Mouse (Mus musculus) layer of hippocampus, adult 8-10 months (tissue): ENCODE measurements at regions not wholly inside any gene's neighbourhood (a gene's known extent, or its start where the extent isn't known, plus 50 kb on each side); places are given as distances from the start of the nearest gene placed in this dataset.

Experiments
- DNase-seq, 2 experiments: peaks; one replicate each; pipeline ENCODE4 v3.0.0; 2022; ENCODE audit warnings: low spot score in 2 of 2

DNA sequence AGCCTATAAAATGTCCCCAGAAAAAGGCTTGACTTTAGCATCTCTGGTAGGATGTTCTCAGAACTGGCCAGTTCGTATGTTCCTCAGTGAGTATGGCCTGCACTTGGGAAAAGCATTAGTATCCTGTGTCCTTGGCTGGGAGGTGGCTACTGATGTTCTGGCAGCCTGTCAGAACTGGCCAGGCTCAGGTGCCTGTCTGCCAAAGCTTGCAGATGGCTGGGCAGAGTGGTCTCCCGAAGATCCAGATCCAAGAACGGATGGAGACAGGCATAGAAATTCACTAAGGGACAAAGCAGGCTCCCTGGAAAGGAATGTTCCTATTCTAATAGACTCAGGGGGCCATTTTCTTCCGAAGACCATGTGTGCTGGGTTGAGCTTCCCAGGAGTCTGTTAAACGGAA, 329.6 kb downstream of the Cxcl12 start:
- no peak for DNase-seq

DNA sequence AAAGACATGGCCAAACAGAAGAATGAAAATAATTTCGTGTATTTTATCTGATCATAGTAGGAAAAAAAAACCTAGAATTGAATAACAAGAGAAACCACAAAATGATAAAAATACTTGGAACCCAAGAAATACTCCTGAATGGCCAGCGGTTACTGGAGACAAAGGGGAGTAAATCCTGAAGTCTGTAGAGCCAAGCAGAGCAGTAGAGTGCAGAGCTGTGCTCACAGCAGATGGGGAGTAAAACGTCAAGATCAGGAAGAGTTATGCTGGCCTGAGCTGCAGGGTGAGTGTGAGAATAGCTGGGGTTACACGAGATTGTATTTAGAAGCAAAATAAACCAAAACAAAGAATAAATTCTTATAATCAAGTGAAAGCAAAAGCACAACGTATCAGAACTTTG, 334.0 kb downstream of the Cxcl12 start:
- DNase-seq: no peak

DNA sequence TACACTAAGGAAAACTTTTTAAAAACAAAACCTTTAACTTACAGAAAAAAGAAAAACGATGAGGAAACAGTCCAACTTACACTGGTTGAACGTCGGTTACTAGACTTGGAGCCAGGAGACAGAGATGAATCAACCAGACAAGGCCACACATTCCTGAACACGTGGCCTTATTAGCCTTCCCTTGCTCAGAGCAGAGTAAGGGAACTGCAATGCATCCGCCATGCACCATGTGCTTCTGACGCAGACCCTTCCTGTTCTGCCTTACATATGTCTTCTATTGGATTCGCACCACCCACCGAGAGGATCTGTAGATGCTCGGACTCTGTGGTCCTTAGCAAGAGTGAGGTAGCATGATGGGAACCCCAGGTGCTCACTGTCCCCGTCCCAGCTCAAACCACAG, 336.2 kb upstream of the Zfp637 start:
- no peak for DNase-seq

DNA sequence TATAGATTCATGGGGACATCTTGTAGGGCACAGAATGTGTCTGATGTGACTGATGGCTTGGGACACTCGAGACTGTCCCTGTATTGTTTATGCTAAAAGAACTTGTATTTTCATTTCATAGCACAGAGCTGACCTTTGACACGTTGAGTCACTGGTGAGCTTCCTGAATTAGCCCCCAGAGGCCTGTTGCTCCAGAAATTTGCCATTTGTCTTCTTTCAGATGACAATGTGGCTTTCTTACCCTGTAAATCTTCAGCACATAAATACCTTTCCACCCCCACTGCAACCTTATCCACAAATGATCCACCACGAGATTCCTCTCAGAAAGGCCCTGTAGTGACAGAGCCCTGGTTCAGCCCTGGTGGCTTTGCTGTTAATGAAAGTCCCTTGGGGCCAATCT, 335.5 kb upstream of the Zfp637 start:
- DNase-seq: no peak

DNA sequence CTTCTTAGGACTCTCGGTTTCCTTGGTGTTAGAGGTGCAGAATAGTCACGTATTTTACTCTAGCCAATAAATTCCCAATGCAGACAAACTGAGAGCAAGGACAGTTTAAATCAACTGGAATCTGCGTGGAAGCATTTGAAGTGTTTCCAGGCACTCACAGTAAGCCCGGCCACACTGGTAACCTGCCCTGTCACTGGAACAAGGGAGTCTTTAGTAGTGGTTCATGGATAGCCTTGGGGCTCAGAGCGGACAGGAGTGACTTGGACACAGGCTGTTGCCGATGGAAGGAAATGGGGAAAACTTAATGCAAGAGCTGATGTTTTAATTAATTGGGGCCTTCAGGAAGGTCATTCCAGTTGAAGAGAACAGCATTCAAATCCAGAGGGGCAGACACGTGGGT, 334.4 kb upstream of the Zfp637 start:
- no peak for DNase-seq

DNA sequence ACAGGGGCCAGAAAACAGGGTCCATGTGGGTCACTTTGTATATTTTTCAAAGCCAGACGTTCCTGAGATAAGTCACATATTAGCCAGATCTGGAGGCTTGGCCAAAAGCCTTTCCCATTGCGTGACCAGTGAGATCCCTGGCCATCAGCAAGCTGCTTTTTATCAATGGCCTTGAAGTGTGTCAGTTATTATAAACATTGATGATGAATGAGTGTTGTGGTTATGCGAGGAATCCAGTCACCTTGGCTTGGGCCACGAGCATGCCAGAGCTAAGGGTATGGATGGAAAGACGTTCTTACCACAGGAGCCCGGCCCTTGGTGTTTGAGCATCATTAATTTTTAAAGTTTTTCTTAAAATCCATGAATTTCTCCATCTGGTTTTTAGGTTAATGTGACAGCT, 332.1 kb upstream of the Zfp637 start:
- no peak for DNase-seq

DNA sequence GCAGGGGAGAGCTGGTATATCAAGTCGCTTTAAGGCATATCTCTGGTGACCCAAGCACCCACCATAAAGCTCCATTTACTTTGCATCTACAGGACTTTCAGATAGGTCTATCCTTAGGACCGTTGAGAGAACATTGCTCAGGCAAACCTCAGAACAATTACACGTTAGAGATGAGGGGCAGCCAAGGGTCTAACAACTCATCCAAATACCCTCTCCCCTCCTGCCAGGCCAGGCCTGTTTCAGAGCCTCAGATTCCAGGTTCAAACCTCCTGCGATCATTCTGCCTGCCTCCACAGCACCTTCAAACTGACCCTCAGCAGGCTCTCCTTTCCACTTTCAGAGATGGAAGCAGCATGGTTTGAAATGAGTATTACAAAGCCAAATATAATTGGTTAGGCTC, 331.0 kb upstream of the Zfp637 start:
- DNase-seq: no peak

DNA sequence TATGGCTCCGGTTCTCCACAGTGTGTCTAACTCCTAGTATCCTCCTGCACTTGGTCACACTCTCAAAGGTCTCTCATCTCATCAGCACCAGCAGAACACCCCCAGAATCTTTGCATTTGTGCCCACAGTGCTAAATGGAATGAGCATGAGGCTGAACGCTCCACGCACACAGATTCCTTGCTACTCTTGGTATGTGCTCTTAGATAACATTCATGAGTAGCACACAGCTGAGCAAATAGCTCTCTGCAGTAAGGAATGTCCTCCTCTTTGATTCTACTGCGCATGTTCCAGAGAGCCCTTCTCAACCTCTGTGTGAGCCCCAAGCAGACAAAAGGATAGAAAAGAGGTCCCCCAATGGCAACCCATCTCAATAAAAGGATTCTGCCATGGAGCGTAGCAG, 326.1 kb upstream of the Zfp637 start:
- no peak for DNase-seq

DNA sequence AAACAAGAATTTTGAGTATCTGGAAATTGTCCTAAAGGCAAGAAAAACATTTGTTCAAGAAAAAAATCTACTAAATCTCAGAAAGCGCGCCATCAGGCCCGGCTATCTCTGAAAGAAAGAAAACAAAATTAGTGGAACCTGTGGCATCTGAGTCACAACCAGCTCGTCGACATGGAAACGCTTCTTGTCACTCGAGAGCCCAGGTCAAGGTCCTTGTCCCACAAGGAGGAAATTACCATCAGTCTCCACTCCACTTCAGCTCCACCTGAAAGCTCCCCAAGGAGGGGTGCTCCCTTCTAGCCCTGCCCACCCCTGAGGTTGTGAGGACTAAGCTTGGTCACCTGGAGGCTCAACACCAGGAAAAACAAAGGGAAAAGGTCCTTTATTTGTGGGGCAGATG, 324.1 kb upstream of the Zfp637 start:
- no peak for DNase-seq

DNA sequence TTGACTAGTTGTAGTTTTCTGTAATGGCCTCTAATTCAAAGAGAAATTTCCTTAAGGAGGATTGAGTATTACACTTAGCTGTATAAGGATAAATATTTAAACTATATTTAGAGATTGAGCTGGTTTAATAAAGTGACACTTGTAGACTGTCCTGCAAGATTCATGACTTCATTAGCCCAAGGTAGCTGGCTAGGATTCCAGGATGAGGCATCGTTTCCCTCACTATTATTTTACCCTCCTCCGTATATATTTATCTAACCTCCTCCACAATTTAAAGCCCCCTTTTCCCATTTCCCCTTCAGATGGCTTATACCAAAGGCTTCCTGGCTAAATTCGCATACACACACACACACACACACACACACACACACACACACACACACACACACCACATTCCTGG, 322.0 kb upstream of the Zfp637 start:
- no peak for DNase-seq

DNA sequence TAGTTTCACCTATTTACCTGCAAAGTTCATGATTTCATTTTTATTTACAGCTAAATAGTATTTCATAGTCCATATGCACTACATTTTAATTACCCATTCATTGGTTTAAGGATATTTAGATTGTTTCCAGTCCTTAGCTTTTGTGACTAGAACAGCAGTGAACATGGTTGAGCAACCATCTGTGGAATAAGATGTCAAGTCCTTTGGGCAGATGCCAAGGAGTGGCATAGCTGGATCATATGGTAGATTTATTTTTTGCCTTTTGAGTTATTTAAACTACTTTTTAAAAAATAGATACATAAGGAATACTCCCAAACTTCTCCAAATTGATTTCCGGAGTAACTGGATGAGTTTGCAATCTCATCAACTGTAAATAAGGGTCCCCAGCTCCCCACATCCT, 321.5 kb upstream of the Zfp637 start:
- DNase-seq: no peak

DNA sequence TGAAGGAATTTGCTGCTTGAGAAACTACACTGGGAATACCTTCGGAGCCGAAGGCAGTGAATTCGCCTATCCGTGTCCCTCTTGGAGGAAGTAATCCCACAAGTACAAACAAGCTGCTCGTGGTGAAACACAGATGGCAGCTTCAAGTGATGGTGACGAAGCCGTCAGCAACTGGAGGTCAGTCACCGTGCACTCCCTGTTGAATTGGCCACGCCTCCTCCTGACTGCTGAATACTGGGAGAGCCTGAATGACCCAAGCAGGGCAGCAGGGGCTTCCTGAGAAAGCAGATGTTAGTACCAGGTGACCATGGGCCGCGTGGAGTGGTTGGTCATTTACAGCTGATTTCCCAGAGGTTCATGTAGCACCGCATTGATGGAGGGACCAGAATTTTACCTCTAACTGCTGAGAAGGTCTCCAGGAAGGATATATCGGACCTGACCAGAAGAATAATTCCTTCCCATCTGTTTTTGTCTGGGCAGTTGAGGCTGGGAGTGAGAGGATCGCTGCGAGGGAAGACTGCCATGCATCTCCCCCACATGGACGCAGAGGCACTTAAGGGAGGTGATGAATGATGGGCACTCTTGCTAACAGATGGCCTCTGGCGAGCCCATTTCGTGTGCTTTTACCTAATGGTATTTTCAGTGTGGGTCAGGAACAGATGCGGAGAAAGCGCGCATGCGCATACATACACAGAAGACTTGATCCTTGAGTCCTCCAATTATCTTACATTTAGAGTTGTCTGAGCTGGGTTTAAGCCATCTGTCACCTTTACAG, 314.6 kb upstream of the Zfp637 start:
- no peak for DNase-seq

DNA sequence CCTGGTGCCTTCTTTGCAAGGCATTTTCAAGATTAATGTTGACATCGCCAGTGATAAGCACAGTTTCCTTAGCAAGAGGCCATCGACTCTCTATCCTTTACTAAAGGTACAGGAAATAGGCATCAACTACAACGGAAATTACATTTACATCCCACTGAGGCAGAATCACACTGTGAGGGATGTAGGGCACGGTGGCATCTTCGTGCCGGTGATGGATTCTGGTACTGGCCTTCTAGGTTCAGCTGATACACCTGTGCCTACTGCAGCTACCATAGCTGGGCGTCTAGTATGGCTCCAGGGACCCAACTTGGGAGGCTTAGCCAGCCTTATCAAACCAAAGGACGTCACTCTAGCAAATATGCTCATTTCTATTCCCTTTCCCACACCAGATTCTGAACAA, 313.5 kb upstream of the Zfp637 start:
- no peak for DNase-seq

DNA sequence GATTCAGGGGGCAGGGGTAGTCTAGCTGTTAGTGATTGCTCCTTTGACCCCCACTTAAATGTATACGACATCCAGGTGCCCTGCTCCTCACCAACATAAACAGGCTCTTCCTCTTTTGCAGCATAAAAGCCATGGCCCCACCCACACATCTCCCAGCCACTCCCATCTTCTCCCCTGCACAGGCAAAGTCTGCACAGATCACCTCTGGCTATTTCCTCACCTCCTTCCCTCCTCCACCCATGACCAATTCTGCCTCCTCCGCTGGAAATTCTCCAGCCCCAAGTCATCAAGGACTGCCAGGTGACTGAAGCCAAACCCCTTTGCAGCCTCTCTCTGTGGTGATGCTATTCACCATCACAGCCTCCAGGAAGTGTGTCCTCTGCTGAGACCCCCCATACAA, 306.8 kb upstream of the Zfp637 start:
- DNase-seq: no peak

DNA sequence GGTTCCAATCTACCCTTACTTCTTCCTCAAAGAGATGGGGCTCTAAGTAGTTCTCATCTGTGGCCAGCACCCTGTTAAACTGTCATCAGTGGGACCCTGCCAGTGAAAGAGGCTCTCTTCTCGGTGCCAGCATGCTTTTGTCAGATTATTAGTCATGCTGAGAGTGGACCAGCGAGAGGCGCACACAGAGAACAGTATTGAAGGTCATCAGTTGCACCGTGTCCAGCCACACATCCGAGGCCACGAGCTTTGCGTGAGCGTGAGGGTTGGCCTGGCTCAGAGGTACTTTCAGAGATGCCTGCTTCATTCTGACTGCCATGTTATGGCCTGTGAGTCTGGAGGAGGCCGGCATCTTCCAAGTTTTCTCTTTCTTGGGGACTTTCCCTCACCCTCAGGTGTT, 306.0 kb upstream of the Zfp637 start:
- DNase-seq: no peak

DNA sequence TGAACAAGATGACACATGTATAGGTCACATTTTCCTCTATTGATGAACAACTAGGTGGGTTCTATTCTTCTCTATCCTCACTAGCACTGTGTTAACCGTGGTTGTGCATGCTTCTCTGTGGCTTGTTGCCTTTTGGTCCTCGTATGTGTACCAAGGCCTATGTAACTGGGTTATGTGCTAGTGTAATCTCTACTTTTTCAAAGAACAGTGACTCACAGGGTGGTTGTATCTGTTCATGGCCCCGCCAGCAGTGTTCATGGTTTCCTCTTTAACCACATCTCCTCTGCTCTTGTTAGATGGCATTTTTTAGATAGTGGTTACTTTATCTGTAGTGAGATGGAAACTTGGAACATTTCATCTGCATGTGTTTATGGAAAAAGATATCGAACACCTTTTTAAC, 304.9 kb upstream of the Zfp637 start:
- DNase-seq: no peak

DNA sequence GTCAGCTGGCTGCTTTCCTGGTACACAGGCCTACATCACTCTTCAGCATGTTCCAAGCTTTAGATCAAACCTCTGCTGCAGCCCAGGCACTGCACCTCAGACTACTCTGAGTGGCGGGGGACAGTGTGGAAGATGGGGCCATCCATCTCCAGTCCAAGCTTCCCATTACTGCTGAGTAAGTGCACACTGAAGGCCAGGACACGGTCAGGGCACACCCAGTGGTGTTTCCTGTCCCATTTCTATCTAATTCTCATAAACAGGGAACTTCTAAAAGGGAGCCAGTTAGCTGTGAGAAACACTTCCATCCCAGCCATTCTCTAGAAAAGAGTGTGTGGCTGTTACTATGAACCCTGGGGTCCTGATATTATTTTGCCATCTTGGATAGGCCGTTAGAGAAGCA, 298.5 kb upstream of the Zfp637 start:
- no peak for DNase-seq

DNA sequence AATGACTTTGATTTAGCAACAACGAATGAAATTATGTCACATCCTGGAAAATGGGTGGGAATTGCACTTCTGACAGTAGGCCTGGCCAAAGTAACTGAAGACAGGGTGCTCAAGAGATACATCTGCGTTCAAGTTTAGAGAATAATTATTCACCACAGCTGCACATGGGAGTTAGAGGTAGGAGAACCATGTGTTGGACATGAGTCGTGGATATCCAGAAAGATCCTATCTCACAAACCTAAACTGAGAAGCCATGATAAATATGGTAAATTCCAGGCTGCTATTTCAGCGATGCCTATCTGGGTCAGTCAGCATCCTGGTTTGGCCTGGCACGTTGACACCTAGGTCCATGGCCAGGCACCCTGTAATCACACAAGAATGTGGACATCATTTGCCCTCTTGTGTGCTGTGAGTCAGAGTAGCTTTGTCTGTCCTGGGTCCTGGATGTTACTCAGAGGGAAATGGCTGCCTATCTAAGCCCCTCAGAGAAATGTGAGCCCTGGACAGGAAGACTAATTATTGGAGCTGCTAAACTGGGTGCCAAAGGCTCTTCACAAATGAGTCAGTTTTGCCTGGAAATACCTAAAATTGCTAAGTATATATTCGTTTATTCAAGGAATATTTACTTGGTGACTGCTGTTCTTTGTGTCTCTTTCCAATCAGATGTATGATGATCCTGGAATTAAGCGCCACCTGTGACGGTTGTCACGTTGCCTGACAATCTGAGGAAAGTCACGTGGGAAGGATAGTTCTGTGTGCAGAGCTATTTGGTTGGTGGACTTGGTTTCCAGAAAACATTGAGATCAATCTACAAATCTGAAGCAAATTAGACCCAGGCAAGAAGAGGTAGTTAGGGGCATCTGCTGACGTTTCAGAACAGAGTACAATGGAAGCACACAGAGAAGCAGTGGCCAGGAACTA, 296.4 kb upstream of the Zfp637 start:
- no peak for DNase-seq

DNA sequence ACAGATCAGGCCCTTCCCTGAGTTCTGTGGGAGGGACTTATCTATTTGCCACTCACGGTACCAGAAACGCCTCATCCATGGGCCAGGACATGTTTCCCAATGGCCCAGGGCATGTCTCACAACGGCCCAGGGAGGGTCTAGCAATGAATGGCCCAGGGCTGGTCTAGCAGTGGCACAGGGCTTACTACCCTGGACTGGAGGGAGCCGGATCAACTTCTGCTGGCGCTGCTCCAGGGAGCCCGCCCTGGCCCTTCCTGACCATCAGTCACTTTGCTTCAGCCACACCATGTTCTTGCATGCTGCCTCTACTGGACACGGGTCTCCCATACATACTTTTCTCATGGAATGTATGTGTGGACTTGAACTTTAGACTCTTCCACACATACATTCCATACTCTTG, 290.1 kb upstream of the Zfp637 start:
- no peak for DNase-seq

DNA sequence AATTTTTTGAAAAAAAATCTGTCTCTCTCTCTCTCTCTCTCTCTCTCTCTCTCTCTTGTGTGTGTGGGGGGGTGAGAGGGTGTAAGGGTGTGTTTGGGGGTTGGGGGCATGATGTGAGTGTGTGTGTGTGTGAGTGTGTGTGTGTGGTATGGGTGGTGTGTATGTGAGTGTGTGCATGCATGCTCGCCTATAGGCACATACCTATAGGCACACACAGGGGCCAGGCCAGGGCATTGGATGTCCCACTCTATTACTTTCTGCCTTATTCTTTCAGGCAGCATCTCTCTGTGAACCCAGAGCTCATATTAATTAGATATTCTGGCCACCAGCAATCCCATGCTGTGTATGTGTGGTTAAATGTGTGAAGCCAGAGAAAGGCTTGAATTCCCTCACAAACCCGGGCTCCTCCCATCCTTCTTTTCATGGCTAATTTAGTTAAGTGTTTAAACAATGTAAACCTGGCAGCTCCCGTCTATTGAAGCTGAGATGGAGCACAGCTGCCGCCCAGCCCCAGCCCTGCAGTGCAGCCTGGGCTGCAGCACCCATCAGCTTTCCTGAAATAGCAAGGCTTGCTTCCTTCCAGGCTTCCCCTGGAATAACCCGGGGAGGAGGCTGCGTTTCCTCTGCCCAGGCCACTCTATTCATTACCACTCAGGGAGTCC, 288.8 kb upstream of the Zfp637 start:
- DNase-seq: no peak

DNA sequence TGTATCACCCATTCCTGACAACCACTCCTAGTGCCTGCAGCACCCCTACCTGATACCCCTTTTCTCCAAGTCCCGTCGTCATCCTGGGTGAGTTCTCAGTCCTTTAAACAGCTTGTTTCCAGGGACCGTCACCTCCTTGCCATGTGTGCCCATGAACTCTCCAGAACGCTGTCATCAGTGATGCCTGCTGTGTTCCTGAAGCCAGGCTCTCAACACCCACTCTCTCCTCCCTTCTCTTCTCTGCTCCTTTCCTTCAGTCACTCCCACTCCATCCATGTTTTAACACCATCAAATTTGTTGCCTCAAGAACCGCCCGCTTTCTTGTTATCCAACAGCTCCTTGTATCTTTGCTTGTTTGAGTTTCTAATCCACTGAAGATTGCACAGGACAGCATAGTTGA, 277.8 kb upstream of the Zfp637 start:
- DNase-seq: no peak

DNA sequence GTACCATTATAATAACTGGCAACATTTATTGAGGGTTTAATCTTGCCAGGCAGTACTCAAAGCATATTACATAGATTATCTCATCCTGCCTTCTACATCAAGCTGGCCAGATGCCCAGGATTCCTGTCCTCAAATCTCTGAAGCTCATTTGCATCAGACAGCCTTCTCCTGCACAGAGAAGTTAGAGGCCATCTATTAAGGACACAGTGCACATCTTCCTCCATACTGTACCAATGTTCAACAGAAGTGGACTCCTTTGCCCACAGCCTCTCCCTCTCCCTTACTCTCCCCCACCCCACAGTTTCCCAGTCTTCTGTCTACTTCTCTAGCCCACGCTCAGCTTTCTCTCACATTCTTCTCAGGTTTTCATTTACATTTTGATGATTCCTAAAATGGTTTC, 277.3 kb upstream of the Zfp637 start:
- no peak for DNase-seq
